Mouse (Mus musculus): ENCODE measurements around the gene Tcaf3.

DNA sequence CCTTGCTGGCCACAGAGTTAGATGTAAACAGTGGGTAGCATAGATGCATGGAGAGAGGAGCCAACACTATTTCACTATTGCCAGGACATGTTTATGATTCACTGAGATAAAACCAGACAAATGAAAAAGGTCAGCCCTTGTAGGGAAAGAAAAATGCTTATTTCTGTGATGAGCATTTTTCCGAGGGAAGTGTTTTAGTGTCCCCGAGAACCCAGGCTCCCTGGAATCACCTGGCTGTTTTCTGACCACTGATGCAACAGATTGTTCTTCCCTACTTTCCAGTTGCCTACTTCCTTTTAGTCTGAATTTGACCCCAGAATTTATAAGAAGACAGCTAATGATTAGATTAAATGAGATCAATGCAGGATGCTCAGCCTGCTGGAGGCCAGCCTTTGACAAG lies 51.3 kb downstream of the Tcaf3 start:
- no peak for TF ChIP-seq CTCF (IDR thresholded peaks at IDR 0.05; ENCODE audit: low read depth, low read length)
- no peak for TF ChIP-seq POLR2A (IDR thresholded peaks at IDR 0.05; ENCODE audit: insufficient read depth, low read length)
